Mouse (Mus musculus) heart, embryonic 14.5 days (tissue): ENCODE measurements around the gene Ano9. TPM values are rescaled to one million over a fixed set of nuclear protein-coding genes. Genes with fewer than 3 reads are reported as not detected.
A peak's percentile ranks its signal among the peaks of the same experiment; 100 is the strongest.

Experiments
- ATAC-seq: fragments of 200-750 bp; cut with Nextera tagmentation; 2 replicates; pipeline ENCODE4 v1.8.0; 2017; ENCODE audit warnings: low read depth, moderate TSS enrichment; ENCODE audit not compliant: insufficient number of reproducible peaks, insufficient read depth, low FRiP score
- H3K27ac ChIP-seq, 2 experiments: fragments of 200-500 bp in 1 of 2; fragments of 300-500 bp in 1 of 2; sonication (generic) in 1 of 2; replicated peaks in 1 of 2; 2 replicates each; pipeline ENCODE4 v1.5.1; 2012 to 2014; ENCODE audit warnings: low read depth in 2 of 2, low read length in 2 of 2, control low read depth in 1 of 2, mild to moderate bottlenecking in 1 of 2, mixed read lengths in 1 of 2; ENCODE audit not compliant: control insufficient read depth in 1 of 2, insufficient read depth in 1 of 2
- H3K27me3 ChIP-seq: fragments of 300-500 bp; sonication (generic); 2 replicates; pipeline ENCODE4 v1.6.1; 2014; ENCODE audit warnings: mild to moderate bottlenecking, low read length, control low read depth; ENCODE audit not compliant: control insufficient read depth, insufficient read depth
- H3K36me3 ChIP-seq: fragments of 300-500 bp; sonication (generic); 2 replicates; pipeline ENCODE4 v1.6.1; 2014; ENCODE audit warnings: mild to moderate bottlenecking, control low read depth, low read length, mixed read lengths; ENCODE audit not compliant: control insufficient read depth, insufficient read depth
- H3K4me1 ChIP-seq, 2 experiments: fragments of 200-500 bp in 1 of 2; fragments of 300-500 bp in 1 of 2; sonication (generic) in 1 of 2; 2 replicates each; pipeline ENCODE4 v1.6.1; 2012 to 2014; ENCODE audit warnings: low read length in 2 of 2, control low read depth in 1 of 2, mixed read lengths in 1 of 2; ENCODE audit not compliant: control insufficient read depth in 2 of 2, insufficient read depth in 2 of 2
- H3K4me2 ChIP-seq: fragments of 300-500 bp; sonication (generic); 2 replicates; pipeline ENCODE4 v1.6.1; 2014; ENCODE audit warnings: mild to moderate bottlenecking, low read length
- H3K4me3 ChIP-seq, 2 experiments: fragments of 200-500 bp in 1 of 2; fragments of 300-500 bp in 1 of 2; sonication (generic) in 1 of 2; 2 replicates each; pipeline ENCODE4 v1.5.1; 2012 to 2014; ENCODE audit warnings: low read length in 2 of 2, mild to moderate bottlenecking in 2 of 2, control low read depth in 1 of 2, low read depth in 1 of 2, moderate library complexity in 1 of 2; ENCODE audit not compliant: control insufficient read depth in 1 of 2, insufficient read depth in 1 of 2
- H3K9ac ChIP-seq: fragments of 300-500 bp; sonication (generic); 2 replicates; pipeline ENCODE4 v1.6.1; 2014; ENCODE audit warnings: mild to moderate bottlenecking, low read length
- H3K9me3 ChIP-seq: fragments of 300-500 bp; sonication (generic); 2 replicates; pipeline ENCODE4 v1.6.1; 2016; ENCODE audit warnings: low read length, control low read depth; ENCODE audit not compliant: control insufficient read depth
- WGBS: fragments of 180-500 bp; shearing (Covaris S2); extraction: QIAGEN DNeasy Blood & Tissue Kit; methylation state at CpG from one replicate; pipeline ENCODE4 v1.1.7; 2014; 5-methylcytosine and 5-hydroxymethylcytosine counted together
- polyA plus RNA-seq: library from polyadenylated mRNA; unstranded; fragments of >200 nt; fragmentation: Nextera tagmentation; extraction: Ambion mirVana; gene quantifications from 2 replicates; pipeline ENCODE4 v1.2.1, GENCODE M21; 2014

The Ano9 gene
- polyA plus RNA-seq, 1 experiment from 2014 or later: 0.34 TPM

DNA sequence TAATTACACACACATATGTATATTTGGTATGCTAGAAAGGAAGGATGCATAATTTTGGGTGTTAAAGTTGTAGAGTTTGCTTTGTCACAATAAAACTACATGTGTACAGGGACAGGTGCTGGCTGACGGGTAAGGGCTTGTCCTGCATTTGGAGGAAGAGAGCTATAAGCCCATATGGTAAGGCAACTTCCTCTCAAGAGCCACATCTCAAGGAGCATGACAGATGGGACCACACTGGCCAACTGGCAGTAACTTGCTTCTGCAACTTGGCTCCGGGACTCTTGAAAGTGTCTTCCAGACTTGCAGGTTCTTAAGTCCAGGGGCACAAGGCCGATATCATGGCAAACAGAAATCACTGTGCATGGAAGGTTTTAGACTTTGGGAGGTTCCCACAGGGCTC lies 27.0 kb upstream of the Ano9 start:
- no peak overlapping the region for H3K4me3 ChIP-seq
- no peak overlapping the region for H3K27ac ChIP-seq
- 86% methylated on average over 3 of the region's 3 CpGs for WGBS

DNA sequence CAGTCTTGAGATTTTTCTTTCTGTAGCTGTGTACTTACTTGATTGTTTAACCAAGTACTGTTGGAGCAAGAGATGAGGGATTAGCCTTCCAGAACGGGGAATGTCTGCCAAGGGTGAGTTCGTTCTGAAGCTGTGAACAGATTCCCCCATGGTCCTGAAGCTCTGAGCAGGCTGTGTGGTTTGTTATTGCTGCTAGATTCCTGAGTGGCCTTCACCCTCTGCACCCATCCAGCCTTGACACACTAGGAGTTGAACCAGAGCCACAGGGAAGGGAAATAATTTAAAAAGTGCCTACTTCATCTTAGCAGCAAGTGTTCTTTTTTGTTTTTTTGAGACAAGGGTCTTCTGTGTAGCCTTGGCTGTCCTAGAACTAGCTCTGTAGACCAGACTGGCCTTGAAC lies 26.3 kb upstream of the Ano9 start:
- H3K9ac ChIP-seq: no peak overlapping the region
- H3K36me3 ChIP-seq: peaks cover 52% of the 10 kb centered on the region
- no peak overlapping the region for H3K4me2 ChIP-seq
- no peaks in the 10 kb centered on the region for H3K9me3 ChIP-seq
- WGBS: 85% methylated on average over 2 of the region's 2 CpGs
- ATAC-seq: no peak
- no peak overlapping the region for H3K4me3 ChIP-seq
- no peaks in the 10 kb centered on the region for H3K27me3 ChIP-seq
- no peaks in the 10 kb centered on the region for H3K4me1 ChIP-seq
- H3K27ac ChIP-seq: no peak overlapping the region

More for the DNA sequence above, 27.0 kb upstream of the Ano9 start:
- Histone ChIP-seq H3K4me2 (no peak overlapping the region), H3K27me3 (no peaks in the 10 kb centered on the region), H3K4me1 (no peaks in the 10 kb centered on the region), H3K36me3 (peaks cover 48% of the 10 kb centered on the region), H3K9ac (no peak overlapping the region), H3K9me3 (no peaks in the 10 kb centered on the region)
- ATAC-seq: no peak

DNA sequence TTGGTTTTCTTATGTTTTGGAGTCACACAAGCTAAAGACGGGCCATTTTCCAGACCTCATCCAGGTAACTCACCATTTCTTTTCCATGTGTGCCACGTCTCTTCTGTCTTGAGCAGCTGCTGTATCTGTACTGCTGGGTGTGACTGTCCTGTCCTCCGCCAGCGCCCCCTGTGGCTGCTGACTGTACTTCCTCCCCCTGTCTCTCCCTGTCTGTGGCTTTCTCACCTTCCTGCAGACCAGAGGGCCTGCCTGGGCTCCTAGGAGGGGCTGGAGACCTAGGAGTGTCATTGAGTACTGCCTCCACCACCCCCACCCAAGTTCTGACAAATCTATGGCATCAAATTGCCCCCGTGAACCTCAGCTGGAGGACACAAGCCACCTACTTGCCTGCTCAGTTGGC lies 25.5 kb upstream of the Ano9 start:
- Histone ChIP-seq H3K27ac (no peak overlapping the region), H3K9me3 (no peaks in the 10 kb centered on the region), H3K4me2 (no peak overlapping the region), H3K36me3 (peaks cover 53% of the 10 kb centered on the region), H3K27me3 (no peaks in the 10 kb centered on the region), H3K4me3 (no peak overlapping the region), H3K4me1 (no peaks in the 10 kb centered on the region), H3K9ac (no peak overlapping the region)
- 52% methylated on average over 5 of the region's 5 CpGs for WGBS
- no peak for ATAC-seq

DNA sequence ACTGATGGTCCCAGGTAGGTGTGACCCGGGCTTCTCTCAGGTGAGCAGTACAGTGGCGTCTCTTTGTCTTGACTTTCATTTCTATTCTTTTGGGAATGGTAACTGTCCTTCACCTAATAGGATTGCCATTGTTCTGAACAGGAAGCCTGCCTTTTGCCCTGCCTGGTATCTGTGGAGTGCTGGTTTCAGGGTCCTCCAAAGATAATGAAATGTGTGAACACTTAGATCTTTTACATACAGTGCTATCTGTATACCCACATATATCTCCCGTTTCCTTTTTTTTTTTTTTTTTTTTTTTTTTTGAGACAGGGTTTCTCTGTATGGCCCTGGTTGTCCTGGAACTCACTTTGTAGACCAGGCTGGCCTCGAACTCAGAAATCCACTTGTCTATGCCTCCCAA lies 23.7 kb upstream of the Ano9 start:
- H3K4me1 ChIP-seq: no peaks in the 10 kb centered on the region
- no peak overlapping the region for H3K4me3 ChIP-seq
- no peaks in the 10 kb centered on the region for H3K27me3 ChIP-seq
- WGBS: 80% methylated on average over 4 of the region's 4 CpGs
- no peak overlapping the region for H3K27ac ChIP-seq
- H3K9me3 ChIP-seq: no peaks in the 10 kb centered on the region
- no peak overlapping the region for H3K9ac ChIP-seq
- H3K36me3 ChIP-seq: peaks cover 55% of the 10 kb centered on the region
- ATAC-seq: no peak
- H3K4me2 ChIP-seq: no peak overlapping the region

DNA sequence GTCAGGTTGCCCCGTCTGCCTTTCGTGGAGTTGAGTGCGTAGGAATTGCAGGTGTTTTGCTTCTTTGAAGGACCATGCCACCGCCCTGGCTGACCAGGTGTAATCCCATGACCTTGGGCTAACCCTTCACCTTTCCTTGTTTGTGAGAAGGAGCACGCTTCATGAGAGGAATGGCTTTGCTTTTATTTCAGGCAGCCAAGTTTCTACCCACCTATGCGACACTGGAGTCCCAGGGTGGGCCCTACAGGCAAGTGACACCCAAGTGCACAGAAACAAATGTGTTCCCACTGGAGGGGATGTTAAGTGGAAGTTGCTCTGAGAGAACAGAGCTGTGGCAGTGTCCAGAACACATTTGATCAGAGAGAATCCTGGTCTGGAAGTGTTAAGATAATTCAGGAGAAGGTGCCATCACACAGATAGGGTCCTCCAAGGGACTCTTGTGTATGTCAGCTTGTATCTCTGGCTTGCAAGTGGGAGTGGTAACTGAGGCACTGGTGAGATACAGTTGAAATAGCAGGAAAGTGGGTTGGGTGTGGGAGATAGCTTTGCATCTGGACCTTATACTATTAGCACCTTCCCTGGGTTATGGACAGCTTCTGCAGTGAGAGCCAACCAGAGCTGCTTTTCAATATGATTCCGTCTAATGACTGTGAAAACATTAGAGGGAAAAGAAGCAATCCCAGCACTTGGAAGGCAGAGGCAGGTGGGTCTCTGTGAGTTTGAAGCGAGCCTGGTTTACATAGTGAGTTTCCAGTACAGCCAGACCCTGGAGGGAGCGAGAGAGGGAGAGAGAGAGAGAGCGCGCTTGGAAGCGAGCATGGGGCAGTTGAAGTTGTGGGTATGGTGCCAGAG lies 14.5 kb upstream of the Ano9 start:
- peak overlapping the region; percentile 94 for H3K9ac ChIP-seq
- H3K4me2 ChIP-seq: peak overlapping the region; percentile 90
- H3K9me3 ChIP-seq: no peaks in the 10 kb centered on the region
- peaks cover 27% of the 10 kb centered on the region for H3K36me3 ChIP-seq
- no peak overlapping the region for H3K27ac ChIP-seq
- peaks cover 8 to 14% of the 10 kb centered on the region in 2 experiments for H3K4me1 ChIP-seq
- peak overlapping the region; percentile 84 to 87 for H3K4me3 ChIP-seq
- 59% methylated on average over 12 of the region's 12 CpGs for WGBS
- no peaks in the 10 kb centered on the region for H3K27me3 ChIP-seq
- ATAC-seq: no peak

DNA sequence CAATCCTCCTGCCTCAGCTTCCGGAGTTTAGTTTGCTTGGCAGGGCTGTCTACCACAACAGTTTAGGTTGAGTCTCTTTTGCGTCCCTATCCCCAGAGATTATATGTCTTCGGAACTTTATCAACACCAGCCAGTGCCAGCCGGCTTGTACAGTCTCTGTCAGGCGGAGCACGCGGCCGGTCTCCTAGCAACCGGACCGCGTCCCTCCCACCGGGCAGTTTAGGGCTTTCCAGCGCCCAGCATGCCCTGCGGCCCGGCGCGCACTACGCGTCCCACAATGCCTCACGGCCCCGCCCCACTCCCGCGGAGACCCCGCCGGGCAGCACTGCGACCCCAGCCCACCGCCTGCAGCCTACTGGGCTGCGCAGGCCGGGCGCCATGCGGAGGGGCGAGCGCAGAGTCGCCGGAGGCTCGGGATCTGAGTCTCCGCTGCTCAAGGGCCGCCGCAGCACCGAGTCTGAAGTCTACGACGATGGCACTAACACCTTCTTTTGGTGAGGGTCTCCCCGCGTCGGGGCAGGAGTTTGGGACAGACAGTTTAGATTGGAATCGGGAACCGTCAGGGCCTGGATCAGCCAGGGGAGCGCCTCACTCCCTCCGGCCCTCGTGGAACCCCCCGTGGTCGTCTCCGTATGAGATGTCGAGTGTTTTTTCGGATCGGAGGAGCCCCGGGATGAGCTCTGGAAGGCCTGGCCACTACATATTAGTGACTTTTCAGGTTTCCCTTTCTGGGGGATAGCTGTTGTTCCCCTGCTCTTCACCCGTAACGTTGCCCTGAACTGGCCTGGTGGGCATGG lies 13.6 kb upstream of the Ano9 start:
- Histone ChIP-seq H3K4me3 (peak overlapping the region; percentile 84 to 87), H3K4me1 (peaks cover 8 to 14% of the 10 kb centered on the region in 2 experiments), H3K27ac (peak overlapping the region; percentile 3 to 14; a peak in 1 of 4 replicates), H3K27me3 (no peaks in the 10 kb centered on the region), H3K4me2 (peak overlapping the region; percentile 90), H3K9me3 (no peaks in the 10 kb centered on the region), H3K36me3 (peaks cover 18% of the 10 kb centered on the region), H3K9ac (peak overlapping the region; percentile 94)
- under 1% methylated on average over 59 of the region's 59 CpGs for WGBS
- peak; percentile 96 for ATAC-seq

DNA sequence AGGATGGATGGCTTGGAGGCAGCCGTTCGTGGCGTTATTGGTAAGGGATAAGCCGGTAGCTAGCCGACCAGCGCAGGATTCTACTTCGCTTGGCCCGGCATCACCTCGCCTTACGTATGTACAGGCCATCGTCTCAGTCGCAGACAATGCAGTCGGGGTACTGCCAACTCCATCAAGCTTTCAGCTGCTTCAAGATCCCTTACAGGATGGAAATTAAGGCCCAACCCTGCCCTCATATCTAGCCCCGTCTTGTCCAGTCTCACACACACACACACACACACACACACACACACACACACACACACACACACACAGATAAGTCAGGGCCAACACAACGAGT lies 5.9 kb upstream of the Ano9 start:
- 2% methylated on average over 15 of the region's 15 CpGs for WGBS
- H3K36me3 ChIP-seq: no peaks in the 10 kb centered on the region
- no peaks in the 10 kb centered on the region for H3K9me3 ChIP-seq
- no peak; the same call in 1 of the 2 replicates for ATAC-seq
- H3K4me3 ChIP-seq: peak overlapping the region; percentile 58 to 67
- H3K4me2 ChIP-seq: peak overlapping the region; percentile 78
- H3K4me1 ChIP-seq: peaks cover 4 to 6% of the 10 kb centered on the region in 2 experiments; a peak in 3 of 4 replicates
- peak overlapping the region; percentile 90 to 92 for H3K27ac ChIP-seq
- H3K9ac ChIP-seq: peak overlapping the region; percentile 84
- no peaks in the 10 kb centered on the region for H3K27me3 ChIP-seq
